ENCODE assay signal across 11 mouse cellular contexts in genomic region chr3:108713065-108713675, GRCm38 (mm10). TPM values are rescaled to one million over a fixed set of nuclear protein-coding genes. Genes with fewer than 3 reads are reported as not detected.
A peak's percentile ranks its signal among the peaks of the same experiment; 100 is the strongest.
DNase-seq lines count a peak whose midpoint lies in the region; ATAC-seq lines count a peak whose summit lies in the region.
"Had no signal": no experiment of that assay in that cellular context is flagged by ENCODE, and none has a peak within 500 bp of the region (broad histone marks: within the 10 kb centered on the region; RNA-seq: fewer than 3 reads in every experiment).

No protein-coding gene starts in this region.

- H3K4me3 ChIP-seq in embryonic facial prominence, embryonic 14.5 days (ENCODE audit: low read depth, low read length), result no peak overlapping the region
- H3K4me3 ChIP-seq: myocyte had no signal

- peaks cover 8% of the 10 kb centered on the region for H3K4me1 ChIP-seq in embryonic facial prominence, embryonic 14.5 days (ENCODE audit: control insufficient read depth, insufficient read depth, low read length)

- 45% methylated on average over 3 of the region's 3 CpGs for WGBS in embryonic facial prominence, embryonic 14.5 days

- intact Hi-C loops in left cerebral cortex, postnatal 10 days (cut with DNase I), result no loop called here
- intact Hi-C loops in heart, postnatal 14 days (cut with DNase I), result no loop called here

- H3K36me3 ChIP-seq in embryonic facial prominence, embryonic 14.5 days (ENCODE audit: control insufficient read depth, insufficient read depth, low read length), result no peaks in the 10 kb centered on the region

- H3K9ac ChIP-seq in embryonic facial prominence, embryonic 14.5 days (ENCODE audit: low read depth, low read length), result no peak overlapping the region

- no peak for ATAC-seq in embryonic facial prominence, embryonic 14.5 days (ENCODE audit: low read depth)
- no peak for ATAC-seq in megakaryocyte progenitor cell, adult 5-6 weeks (replicated peaks; ENCODE audit: poor library complexity)

- DNase-seq in kidney, adult 9 months, result peak; percentile 15
- no peak for DNase-seq in kidney, adult 11 months
- DNase-seq in R1 (ENCODE audit: low read depth, low spot score), result peak; percentile 39
- peak; percentile 16 for DNase-seq in embryonic facial prominence, embryonic 14.5 days (ENCODE audit: low spot score)
- peak; percentile 11 to 33 for DNase-seq in lung, postnatal 4 days
- no peak for DNase-seq in left cerebral cortex, postnatal 10 days (ENCODE audit: extremely low spot score in 1 of 2, low spot score in 2 of 2)
- no peak for DNase-seq in heart, postnatal 14 days
- DNase-seq: heart, postnatal 36 days had no signal

- no peaks in the 10 kb centered on the region for H3K9me3 ChIP-seq in embryonic facial prominence, embryonic 14.5 days (ENCODE audit: control insufficient read depth, low read length)

- no peak overlapping the region for H3K4me2 ChIP-seq in embryonic facial prominence, embryonic 14.5 days (ENCODE audit: low read depth, low read length)

- H3K27ac ChIP-seq in embryonic facial prominence, embryonic 14.5 days (replicated peaks; ENCODE audit: low read depth, low read length), result no peak overlapping the region

- no peaks in the 10 kb centered on the region for H3K27me3 ChIP-seq in embryonic facial prominence, embryonic 14.5 days (replicated peaks; ENCODE audit: control insufficient read depth, insufficient read depth, low read length)

RNA-seq across cellular contexts. Expression of gene Gpsm2, which starts 8.9 kb away (rescaled TPM):
- 69.5 and 85.1 TPM in 2 replicates for polyA plus RNA-seq in embryonic facial prominence, embryonic 14.5 days (2014; fragmentation: Nextera tagmentation; extraction: Ambion mirVana)
- total RNA-seq in megakaryocyte progenitor cell, adult 5-6 weeks (2015), result 7.2 and 11.1 TPM in 2 replicates
- 11.7 and 16.3 TPM in 2 replicates for total RNA-seq in megakaryocyte progenitor cell, adult 5-6 weeks (2017)
- 10 to 100 TPM; 12.8 to 13.4 TPM for total RNA-seq in left cerebral cortex, postnatal 10 days (2021)
- total RNA-seq in heart, postnatal 14 days (2021), result 1 to 10 TPM; 3.7 to 5.1 TPM

RNA-seq across cellular contexts. Expression of gene Aknad1, which starts 26.3 kb away (rescaled TPM):
- 0.92 and 1.5 TPM in 2 replicates for polyA plus RNA-seq in embryonic facial prominence, embryonic 14.5 days (2014; fragmentation: Nextera tagmentation; extraction: Ambion mirVana)
- 0.10 TPM in 1 of 2 replicates, not detected in the other for total RNA-seq in megakaryocyte progenitor cell, adult 5-6 weeks (2015)
- total RNA-seq in megakaryocyte progenitor cell, adult 5-6 weeks (2017), result 0.14 TPM in 1 of 2 replicates, not detected in the other
- under 1 TPM in 1 of 2 experiments, not detected in 1; 0.28 TPM for total RNA-seq in left cerebral cortex, postnatal 10 days (2021)
- under 1 TPM in 1 of 2 experiments, not detected in 1; 0.07 TPM for total RNA-seq in heart, postnatal 14 days (2021)
- total RNA-seq: heart, postnatal 36 days; MEL had no signal

RNA-seq across cellular contexts. Expression of gene Clcc1, which starts 59.5 kb away (rescaled TPM):
- polyA plus RNA-seq in embryonic facial prominence, embryonic 14.5 days (2014; fragmentation: Nextera tagmentation; extraction: Ambion mirVana), result 67.4 and 79.9 TPM in 2 replicates
- 36.1 and 39.2 TPM in 2 replicates for total RNA-seq in megakaryocyte progenitor cell, adult 5-6 weeks (2015)
- 85.3 and 91.2 TPM in 2 replicates for total RNA-seq in megakaryocyte progenitor cell, adult 5-6 weeks (2017)
- total RNA-seq in left cerebral cortex, postnatal 10 days (2021), result 10 to 100 TPM; 23.5 to 28.2 TPM
- total RNA-seq in heart, postnatal 14 days (2021), result 10 to 100 TPM; 35.5 to 36.0 TPM

Comparison
In these comparisons a context has a peak if more than half of its experiments do, and no peak if none do; other contexts are left out.
1. DNase-seq: peak in kidney, adult 9 months (single experiment), R1 (single experiment), embryonic facial prominence, embryonic 14.5 days (single experiment) and lung, postnatal 4 days (2 of 2); none in kidney, adult 11 months (single experiment), left cerebral cortex, postnatal 10 days (0 of 2) and heart, postnatal 14 days (0 of 2).